Mouse (Mus musculus): ENCODE results near the gene Gpr183. TPM values are rescaled to one million over a fixed set of nuclear protein-coding genes. Genes with fewer than 3 reads are reported as not detected.

Gene Gpr183
- total RNA-seq (2023), result 5.7 and 6.7 TPM in 2 replicates

DNA sequence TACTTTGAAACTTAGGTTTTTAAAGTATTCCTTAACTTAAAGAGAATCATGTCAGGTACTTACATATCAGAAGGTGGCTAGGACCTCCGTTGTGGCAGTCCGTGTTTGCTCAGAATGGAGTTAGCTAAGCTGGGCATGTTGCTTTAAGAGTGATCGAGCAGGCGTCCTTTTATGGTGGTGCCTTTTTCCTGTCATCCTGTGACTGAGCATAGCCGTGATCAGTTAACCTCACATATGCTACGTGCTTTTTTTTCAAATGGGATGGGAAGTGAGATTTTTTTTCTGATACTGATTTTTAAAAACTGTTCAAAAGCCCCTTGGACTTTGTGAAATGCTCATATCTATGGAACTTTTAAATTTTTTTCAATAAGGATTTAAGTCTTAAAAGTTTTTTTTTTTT is at the start of gene Gpr183:
Gene Gpr183, minus strand, starts transcription at position 206 of the 400 bp plus-strand sequence.

DNA sequence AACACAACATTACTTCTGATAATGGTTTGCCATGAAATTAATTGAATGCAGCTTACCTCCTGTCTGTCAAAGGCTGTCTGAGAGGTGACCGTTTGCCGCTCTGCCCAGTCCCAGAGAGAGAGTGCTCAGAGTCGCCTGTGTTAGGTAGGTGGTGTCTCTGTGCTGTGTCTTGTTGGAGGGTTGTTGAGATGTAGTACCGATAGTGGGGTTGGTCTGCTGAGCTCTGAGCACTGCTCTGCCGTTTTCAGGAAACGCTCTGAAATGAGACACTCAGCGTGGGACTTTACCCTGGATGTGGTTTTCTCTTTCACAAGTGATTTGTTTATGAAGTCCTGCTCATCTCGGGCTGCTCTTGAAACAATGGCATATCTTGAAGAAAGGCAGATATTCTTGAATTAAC is 49.4 kb downstream of the Gpr183 start, which contains the start of gene Gpr18:
Gene Gpr18, minus strand, starts transcription at position 161 of the 400 bp plus-strand sequence.

Other genes with a start within 250 kb of the Gpr183 start
- 2.3 and 4.0 TPM in 2 replicates for gene Dock9, start 167.4 kb downstream of the Gpr183 start, total RNA-seq (2023)
- gene Ubac2, start 86.6 kb downstream of the Gpr183 start, total RNA-seq (2023), result 25.4 and 29.1 TPM in 2 replicates
- 3.2 and 3.7 TPM in 2 replicates for gene Gpr18, start 49.4 kb downstream of the Gpr183 start, total RNA-seq (2023)
- gene Timm8a2, start 69.5 kb upstream of the Gpr183 start, total RNA-seq (2023), result not detected in 2 replicates
- 51.5 and 77.1 TPM in 2 replicates for gene Tm9sf2, start 141.8 kb upstream of the Gpr183 start, total RNA-seq (2023)
- 1.0 and 1.3 TPM in 2 replicates for gene Clybl, start 216.5 kb upstream of the Gpr183 start, total RNA-seq (2023)

All from neutrophil, adult 65 days (primary cell).